ENCODE assay signal across 10 mouse cellular contexts in the genomic region with DNA sequence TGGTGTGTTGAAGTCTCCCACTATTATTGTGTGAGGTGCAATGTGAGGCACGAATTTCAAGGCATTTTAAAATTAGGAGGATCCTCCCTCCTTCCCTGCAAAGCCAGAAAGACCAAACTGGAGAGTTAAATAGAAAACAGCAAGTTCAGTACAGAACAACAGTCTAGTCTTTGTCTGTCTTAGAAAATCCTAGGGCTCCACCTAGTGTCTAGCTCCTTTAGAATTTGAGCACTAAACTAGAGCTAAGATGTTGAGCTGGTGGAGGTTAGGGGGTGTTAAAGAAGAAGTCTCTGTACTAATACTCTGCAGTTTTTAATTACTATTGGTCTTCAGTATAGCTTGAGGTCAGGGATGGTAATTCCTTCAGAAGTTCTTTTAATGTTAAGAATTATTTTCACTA. TPM values are rescaled to one million over a fixed set of nuclear protein-coding genes. Genes with fewer than 3 reads are reported as not detected.
DNase-seq lines count a peak whose midpoint lies in the region; ATAC-seq and TF ChIP-seq lines count a peak whose summit lies in the region.
"Had no signal": no experiment of that assay in that cellular context is flagged by ENCODE, and none has a peak within 500 bp of the region (broad histone marks: within the 10 kb centered on the region; RNA-seq: fewer than 3 reads in every experiment).

No protein-coding gene starts in this region.

- no peaks in the 10 kb centered on the region for H3K9me3 ChIP-seq in hindbrain, embryonic 14.5 days (ENCODE audit: control insufficient read depth, low read length)
- no peaks in the 10 kb centered on the region for H3K9me3 ChIP-seq in hindbrain, embryonic 12.5 days (replicated peaks)
- H3K9me3 ChIP-seq in midbrain, embryonic 12.5 days, result no peaks in the 10 kb centered on the region
- no peaks in the 10 kb centered on the region for H3K9me3 ChIP-seq in midbrain, embryonic 11.5 days (ENCODE audit: control insufficient read depth, low read length)

- CTCF ChIA-PET in Patski (lab: Charles Lee), result interaction anchor here (1.0 kb wide), 3 partner anchors 45 to 248 kb away, joined by 3 to 4 read pairs (median 3); no protein-coding TSS in a partner anchor

- POLR2A ChIA-PET in Patski (lab: Charles Lee), result no interaction called here

- WGBS in hindbrain, embryonic 14.5 days, result 13% methylated on average over 1 of the region's 1 CpGs
- 3% methylated on average over 1 of the region's 1 CpGs for WGBS in hindbrain, embryonic 12.5 days
- 10% methylated on average over 1 of the region's 1 CpGs for WGBS in midbrain, embryonic 12.5 days
- WGBS in midbrain, embryonic 11.5 days, result 14% methylated on average over 1 of the region's 1 CpGs

- no peak overlapping the region for H3K27ac ChIP-seq in hindbrain, embryonic 14.5 days
- H3K27ac ChIP-seq in hindbrain, embryonic 12.5 days, result no peak overlapping the region
- no peak overlapping the region for H3K27ac ChIP-seq in midbrain, embryonic 12.5 days (replicated peaks)
- H3K27ac ChIP-seq in midbrain, embryonic 11.5 days (ENCODE audit: low read depth, low read length), result no peak overlapping the region

- H3K4me3 ChIP-seq in hindbrain, embryonic 14.5 days (replicated peaks; ENCODE audit: low read length), result no peak overlapping the region
- no peak overlapping the region for H3K4me3 ChIP-seq in hindbrain, embryonic 12.5 days
- H3K4me3 ChIP-seq in midbrain, embryonic 12.5 days, result no peak overlapping the region
- no peak overlapping the region for H3K4me3 ChIP-seq in midbrain, embryonic 11.5 days (ENCODE audit: low read depth, low read length)

- peak; percentile 63 for DNase-seq in hindbrain, embryonic 14.5 days (ENCODE audit: low spot score)
- DNase-seq in midbrain, embryonic 11.5 days (ENCODE audit: low spot score, missing footprints), result no peak
- DNase-seq in Patski (ENCODE audit: low read depth, low spot score), result no peak
- DNase-seq in lung, postnatal 36 days, result peak; percentile 44
- no peak for DNase-seq in heart, postnatal 4 days
- DNase-seq in ovary, adult 18-20 months (ENCODE audit: low spot score), result no peak

- no peak overlapping the region for H3K9ac ChIP-seq in hindbrain, embryonic 14.5 days
- no peak overlapping the region for H3K9ac ChIP-seq in hindbrain, embryonic 12.5 days
- no peak overlapping the region for H3K9ac ChIP-seq in midbrain, embryonic 12.5 days (replicated peaks)
- H3K9ac ChIP-seq in midbrain, embryonic 11.5 days (ENCODE audit: low read length), result no peak overlapping the region

- no peak overlapping the region for H3K4me2 ChIP-seq in hindbrain, embryonic 14.5 days (replicated peaks)
- H3K4me2 ChIP-seq in hindbrain, embryonic 12.5 days (replicated peaks), result no peak overlapping the region
- no peak overlapping the region for H3K4me2 ChIP-seq in midbrain, embryonic 12.5 days (replicated peaks)
- H3K4me2 ChIP-seq in midbrain, embryonic 11.5 days, result no peak overlapping the region

- H3K36me3 ChIP-seq in hindbrain, embryonic 14.5 days (replicated peaks; ENCODE audit: control insufficient read depth, insufficient read depth), result no peaks in the 10 kb centered on the region
- H3K36me3 ChIP-seq in hindbrain, embryonic 12.5 days, result no peaks in the 10 kb centered on the region
- H3K36me3 ChIP-seq in midbrain, embryonic 12.5 days, result no peaks in the 10 kb centered on the region
- no peaks in the 10 kb centered on the region for H3K36me3 ChIP-seq in midbrain, embryonic 11.5 days (ENCODE audit: control insufficient read depth, insufficient read depth, low read length)

- no peak for ATAC-seq in hindbrain, embryonic 14.5 days (ENCODE audit: low FRiP score)
- ATAC-seq in hindbrain, embryonic 12.5 days (ENCODE audit: low FRiP score), result no peak
- 0 out of 2 replicates have a peak, but pooled peaks have one; percentile 30 for ATAC-seq in midbrain, embryonic 12.5 days (ENCODE audit: low FRiP score, low read depth)
- no peak for ATAC-seq in midbrain, embryonic 11.5 days (ENCODE audit: low FRiP score)
- no peak for ATAC-seq in Patski

- no peaks in the 10 kb centered on the region for H3K4me1 ChIP-seq in hindbrain, embryonic 14.5 days (replicated peaks; ENCODE audit: control insufficient read depth, insufficient read depth, low read length)
- no peaks in the 10 kb centered on the region for H3K4me1 ChIP-seq in hindbrain, embryonic 12.5 days
- no peaks in the 10 kb centered on the region for H3K4me1 ChIP-seq in midbrain, embryonic 12.5 days
- H3K4me1 ChIP-seq in midbrain, embryonic 11.5 days (ENCODE audit: control insufficient read depth, insufficient read depth, low read length), result no peaks in the 10 kb centered on the region

- in situ Hi-C loops in Patski (cut with MboI; ENCODE audit: low pct_unique_long_range_greater_than_20kb), result loop anchor here (25.0 kb wide), 1 partner anchor 882 kb away; no protein-coding TSS in a partner anchor

- TF ChIP-seq CTCF in Patski (IDR thresholded peaks at IDR 0.05), result peak; percentile 55

- H3K27me3 ChIP-seq in hindbrain, embryonic 14.5 days (ENCODE audit: control insufficient read depth, insufficient read depth, low read length), result no peaks in the 10 kb centered on the region
- H3K27me3 ChIP-seq in hindbrain, embryonic 12.5 days, result no peaks in the 10 kb centered on the region
- H3K27me3 ChIP-seq in midbrain, embryonic 12.5 days, result no peaks in the 10 kb centered on the region
- H3K27me3 ChIP-seq in midbrain, embryonic 11.5 days (ENCODE audit: control insufficient read depth, insufficient read depth, low read length), result no peaks in the 10 kb centered on the region
- peaks cover 11% of the 10 kb centered on the region for H3K27me3 ChIP-seq in Patski

RNA-seq across cellular contexts. Expression of gene Olfr291, which starts 58.7 kb away (rescaled TPM):
- not detected in 2 replicates for polyA plus RNA-seq in hindbrain, embryonic 14.5 days (2014; fragmentation: Nextera tagmentation; extraction: Ambion mirVana)
- polyA plus RNA-seq in hindbrain, embryonic 12.5 days (2016; fragmentation: Nextera tagmentation; extraction: Ambion mirVana), result not detected in 2 replicates
- not detected in 2 replicates for polyA plus RNA-seq in midbrain, embryonic 12.5 days (2016; fragmentation: Nextera tagmentation; extraction: Ambion mirVana)
- not detected in 2 replicates for polyA plus RNA-seq in midbrain, embryonic 11.5 days (2014; fragmentation: Nextera tagmentation; extraction: Ambion mirVana)
- not detected for polyA plus RNA-seq in Patski (2021)
- not detected for total RNA-seq in heart, postnatal 4 days (2021)
- total RNA-seq: heart, postnatal 14 days had no signal
- polyA plus RNA-seq: testis, adult 2 months had no signal

Comparison
In these comparisons a context has a peak if more than half of its experiments do, and no peak if none do; other contexts are left out.
1. DNase-seq: peak in hindbrain, embryonic 14.5 days (single experiment) and lung, postnatal 36 days (single experiment); none in midbrain, embryonic 11.5 days (single experiment), Patski (single experiment), heart, postnatal 4 days (single experiment) and ovary, adult 18-20 months (single experiment).